Mouse (Mus musculus) neutrophil, adult 5-6 weeks (primary cell): ENCODE measurements around the gene Cyp2c66. TPM values are rescaled to one million over a fixed set of nuclear protein-coding genes. Genes with fewer than 3 reads are reported as not detected.
"Not testable (repeated sequence)": the region's sequence is repeated elsewhere in the genome, so short reads cannot be mapped to it uniquely, and the experiment has no call there.

Experiments used
- ATAC-seq: fragments of 151-379, 151-347 bp; 2 replicates; pipeline ENCODE4 v1.8.0; 2017; ENCODE audit warnings: mild to moderate bottlenecking, moderate TSS enrichment; ENCODE audit not compliant: insufficient number of reproducible peaks, poor library complexity, low FRiP score, severe bottlenecking; ENCODE audit errors: extremely low read depth
- total RNA-seq: library from RNA; stranded (forward); fragments of 200-1000 nt; gene quantifications from 2 replicates; pipeline ENCODE4 v1.2.3, GENCODE M21; 2017

Gene Cyp2c66
- total RNA-seq: not detected in 2 replicates

DNA sequence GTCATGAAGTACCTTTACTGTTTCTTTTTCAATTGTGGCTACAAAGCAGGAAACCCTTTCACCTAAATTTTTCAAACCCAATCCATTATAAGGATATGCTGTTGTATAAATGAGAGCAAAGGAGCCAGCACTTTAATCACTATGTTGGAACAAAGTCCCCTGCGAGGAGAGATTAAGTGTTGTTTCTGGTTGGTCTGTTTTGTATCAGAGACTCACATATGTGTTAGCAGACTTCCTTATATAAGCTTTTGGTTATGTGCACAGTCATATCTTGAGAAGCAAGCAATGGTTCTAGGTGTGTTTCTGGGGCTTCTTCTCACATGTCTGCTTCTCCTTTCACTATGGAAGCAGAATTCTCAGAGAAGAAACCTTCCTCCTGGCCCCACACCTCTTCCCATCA, at the start of gene Cyp2c66:
Cyp2c66 (plus strand) TSS at position 255 of the 400 bp plus-strand sequence.
- no peak for ATAC-seq

DNA sequence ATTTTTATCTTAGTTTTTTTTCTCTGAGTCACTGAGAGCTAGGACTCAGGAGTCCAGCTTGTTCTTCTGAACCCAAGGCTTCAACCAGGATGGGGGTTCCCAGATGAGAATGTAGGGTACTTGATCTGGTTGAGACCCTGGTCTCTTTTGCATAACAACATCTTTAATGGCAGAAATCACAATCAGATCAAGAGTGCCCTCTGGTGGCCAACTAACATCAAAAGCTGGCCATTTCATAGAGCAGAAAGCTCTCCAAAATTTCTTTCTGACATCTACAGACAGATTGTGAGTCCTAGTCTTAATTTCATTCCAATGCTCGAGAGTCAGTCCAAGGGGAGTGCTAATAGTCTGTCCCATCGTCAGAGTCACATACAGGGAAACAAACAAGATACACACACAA, 14.9 kb upstream of the Cyp2c66 start:
- ATAC-seq: not testable (repeated sequence)

DNA sequence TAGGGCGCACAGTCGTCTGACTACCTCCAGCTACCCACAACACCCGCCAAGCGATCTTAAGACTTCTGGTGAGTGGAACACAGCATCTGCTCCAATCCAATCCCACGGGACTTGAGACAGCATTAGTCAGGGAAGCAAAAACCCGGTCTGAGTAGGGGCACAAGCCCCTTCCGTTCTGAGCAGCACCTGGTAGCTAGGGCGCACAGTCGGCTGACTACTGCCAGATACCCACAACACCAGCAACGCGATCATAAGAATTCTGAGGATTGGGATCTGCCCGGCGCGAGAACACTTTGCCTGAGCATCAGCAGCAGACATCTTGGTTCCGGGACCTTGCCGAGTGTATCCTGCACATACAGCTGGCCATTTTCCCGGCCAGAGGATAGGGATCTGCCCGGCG, 43.1 kb downstream of the Cyp2c66 start:
- not testable (repeated sequence) for ATAC-seq

Other genes with a start within 250 kb of the Cyp2c66 start
- gene Hells, start 183.0 kb upstream of the Cyp2c66 start, total RNA-seq: 6.6 and 12.2 TPM in 2 replicates
- not detected in 2 replicates for gene Cyp2c55, start 106.9 kb upstream of the Cyp2c66 start, total RNA-seq
- not detected in 2 replicates for gene Cyp2c65, start 52.9 kb upstream of the Cyp2c66 start, total RNA-seq
- gene Cyp2c29, start 155.5 kb downstream of the Cyp2c66 start, total RNA-seq: not detected in 2 replicates